Mouse (Mus musculus): ENCODE data around the gene Galntl6.

Gene Galntl6

DNA sequence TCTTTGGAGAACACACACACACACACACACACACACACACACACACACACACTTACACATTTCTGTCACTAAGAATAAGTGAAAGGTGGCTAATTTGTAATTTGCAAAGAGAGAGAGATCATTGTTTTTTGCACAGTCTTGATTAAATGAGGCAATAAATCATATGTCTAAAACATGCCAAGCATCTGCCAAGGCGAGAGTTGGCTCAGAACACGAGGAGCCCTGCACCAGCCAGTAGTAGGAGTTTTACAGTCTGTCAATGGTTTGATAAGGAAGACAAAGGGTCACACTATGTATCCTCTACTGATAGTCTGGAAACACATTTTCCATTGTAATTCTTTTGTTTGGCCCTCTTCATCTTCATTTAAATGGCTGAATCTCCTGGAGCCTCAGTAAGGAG lies 938.3 kb downstream of the Galntl6 start:
- in situ Hi-C loops (cut with MboI; ENCODE audit: low sequenced_read_pairs): no loop called here

DNA sequence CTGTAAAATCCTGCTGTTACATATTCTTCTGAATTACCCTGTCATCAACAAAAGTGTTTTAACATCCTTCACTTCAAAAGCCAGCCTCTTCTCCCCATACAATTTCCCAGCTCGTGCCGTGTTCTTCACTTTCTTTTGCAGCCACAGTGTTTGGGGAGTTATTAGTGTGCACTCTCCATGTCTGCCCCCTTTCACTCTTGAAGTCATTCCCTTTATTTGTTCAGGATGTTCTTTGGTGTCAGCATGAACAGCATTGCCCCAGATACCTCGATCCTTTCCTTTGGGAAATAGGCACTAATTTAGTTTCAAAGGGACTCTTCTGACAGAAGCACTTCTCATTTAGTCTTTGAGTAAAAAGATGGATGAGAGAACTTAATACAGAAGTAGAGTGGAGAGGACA lies 939.6 kb downstream of the Galntl6 start:
- in situ Hi-C loops (cut with MboI; ENCODE audit: low sequenced_read_pairs): no loop called here

- in situ Hi-C loops (cut with MboI; ENCODE audit: low sequenced_read_pairs): no loop called here
These were observed 945.8 kb downstream of the Galntl6 start for GRCm38 (mm10) chr8:57966676-57967075.

GRCm38 (mm10) chr8:57965508-57965907 lies 946.9 kb downstream of the Galntl6 start:
- in situ Hi-C loops (cut with MboI; ENCODE audit: low sequenced_read_pairs): no loop called here

- in situ Hi-C loops (cut with MboI; ENCODE audit: low sequenced_read_pairs): no loop called here
These were observed 949.9 kb downstream of the Galntl6 start for GRCm38 (mm10) chr8:57962286-57963110.

GRCm38 (mm10) chr8:57959136-57959535 lies 953.3 kb downstream of the Galntl6 start:
- in situ Hi-C loops (cut with MboI; ENCODE audit: low sequenced_read_pairs): no loop called here

DNA sequence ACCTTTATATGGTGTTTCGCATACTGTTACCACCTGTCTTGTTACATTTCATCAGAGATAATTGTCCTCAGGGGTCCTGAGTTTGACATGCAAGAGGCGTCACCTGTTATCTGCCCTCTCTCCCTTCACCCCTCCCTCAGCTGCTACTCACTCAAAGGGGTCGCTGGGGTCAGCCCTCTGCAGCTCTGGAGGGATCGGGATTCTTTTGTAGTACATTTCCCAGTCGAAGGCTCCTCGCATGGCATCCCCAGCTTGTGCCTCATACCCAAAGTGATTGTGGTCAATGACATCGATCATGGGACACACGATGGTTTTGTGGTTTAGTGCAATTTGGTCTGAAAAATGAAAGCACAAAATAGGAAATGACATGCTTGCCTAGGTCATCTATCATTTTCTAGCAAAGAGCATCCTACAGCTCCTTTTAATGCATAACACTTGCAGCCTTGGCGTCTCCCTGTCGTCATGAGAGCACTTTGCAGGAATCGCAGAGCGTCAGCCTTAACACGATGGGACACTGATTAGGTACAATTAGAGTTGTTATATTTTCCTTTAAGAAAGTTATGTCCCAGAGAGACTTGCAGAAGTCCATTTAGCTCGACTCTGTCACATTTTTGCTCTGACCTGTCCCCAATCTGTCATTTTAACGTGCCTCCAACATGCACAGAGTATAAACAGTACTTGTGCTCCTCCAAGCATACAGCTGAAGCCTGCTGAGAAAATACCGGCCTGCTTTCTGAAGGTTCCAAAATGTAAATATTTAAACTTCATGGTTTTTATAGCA lies 954.1 kb downstream of the Galntl6 start:
- in situ Hi-C loops (cut with MboI; ENCODE audit: low sequenced_read_pairs): no loop called here

- in situ Hi-C loops (cut with MboI; ENCODE audit: low sequenced_read_pairs): no loop called here
These were observed 956.9 kb downstream of the Galntl6 start for GRCm38 (mm10) chr8:57955501-57955900.

DNA sequence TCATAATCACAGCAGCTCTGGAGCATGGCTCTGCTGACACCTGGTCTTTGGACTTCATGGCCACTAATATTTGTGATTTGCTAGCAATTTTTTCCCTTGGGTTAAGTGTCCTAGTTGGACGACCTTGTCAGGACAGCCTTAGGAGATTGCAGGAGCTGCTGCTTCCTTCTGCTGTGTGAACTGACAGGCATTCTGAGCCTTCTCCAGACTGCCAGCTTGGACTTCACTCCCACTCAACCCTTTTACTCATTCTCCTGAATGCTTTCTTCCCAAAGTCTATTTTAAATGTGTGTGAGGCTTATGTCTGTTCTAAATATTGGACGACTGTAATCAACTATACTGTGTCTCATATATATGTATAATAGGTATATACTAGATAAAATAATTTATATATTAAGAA lies 971.3 kb downstream of the Galntl6 start:
- in situ Hi-C loops (cut with MboI; ENCODE audit: low sequenced_read_pairs): no loop called here

DNA sequence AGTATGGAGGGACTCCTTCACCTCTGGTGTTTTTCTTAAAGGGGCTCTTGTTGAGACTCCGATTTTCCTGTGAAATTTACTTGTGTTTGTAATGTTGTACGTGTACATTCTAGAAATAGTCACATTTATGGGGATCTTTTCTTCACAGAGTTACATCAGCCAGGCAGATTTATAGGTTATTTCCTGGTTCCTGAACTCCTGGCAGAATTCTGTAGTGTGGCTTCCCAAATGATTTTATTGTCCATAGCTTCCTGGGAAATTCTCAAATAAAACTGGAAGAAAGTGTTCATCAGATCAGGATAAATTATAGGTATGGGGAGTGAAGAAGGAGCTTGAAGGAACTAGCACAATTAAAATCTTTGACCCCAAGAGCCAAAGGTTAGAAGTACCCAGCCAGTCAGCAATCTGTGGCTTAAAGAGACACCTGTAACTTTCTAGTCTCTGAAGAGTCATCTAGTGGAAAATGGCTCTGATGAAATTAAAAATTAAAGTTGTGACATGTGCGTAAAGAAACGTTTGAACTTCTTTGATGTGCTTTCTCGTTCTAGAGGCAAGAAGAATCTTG lies 972.5 kb downstream of the Galntl6 start:
- in situ Hi-C loops (cut with MboI; ENCODE audit: low sequenced_read_pairs): no loop called here

DNA sequence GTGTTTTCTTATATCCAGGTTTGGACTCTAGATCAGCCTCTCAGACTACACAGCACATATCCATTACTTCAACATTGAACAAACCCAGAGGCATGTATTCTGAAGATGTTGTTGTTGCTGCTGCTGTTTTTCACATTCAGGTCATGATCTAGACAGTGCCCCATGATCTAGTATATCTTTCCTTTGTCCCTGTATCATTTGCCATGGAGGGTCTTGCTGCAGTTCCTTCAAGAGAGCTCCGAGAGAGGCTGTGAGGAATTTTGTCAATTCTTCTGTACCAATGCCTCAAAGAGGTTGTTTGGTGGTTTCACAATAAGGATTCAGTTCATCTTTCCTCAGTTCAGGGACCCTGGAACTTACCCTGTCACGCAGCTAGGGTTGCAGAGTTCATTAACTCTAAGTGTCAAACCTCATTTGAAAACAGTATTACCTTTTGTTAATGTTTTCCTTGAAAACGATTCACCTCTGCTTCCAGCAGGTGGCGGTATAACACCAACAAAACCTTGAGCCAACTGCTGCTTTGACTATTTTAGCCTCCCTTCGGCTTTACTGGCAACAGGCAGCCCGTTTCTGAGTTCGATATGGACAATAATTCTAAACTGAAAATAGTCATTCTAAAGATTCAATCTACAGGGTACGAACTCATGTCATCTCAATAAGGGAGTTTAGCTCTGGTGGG lies 973.1 kb downstream of the Galntl6 start:
- in situ Hi-C loops (cut with MboI; ENCODE audit: low sequenced_read_pairs): no loop called here

DNA sequence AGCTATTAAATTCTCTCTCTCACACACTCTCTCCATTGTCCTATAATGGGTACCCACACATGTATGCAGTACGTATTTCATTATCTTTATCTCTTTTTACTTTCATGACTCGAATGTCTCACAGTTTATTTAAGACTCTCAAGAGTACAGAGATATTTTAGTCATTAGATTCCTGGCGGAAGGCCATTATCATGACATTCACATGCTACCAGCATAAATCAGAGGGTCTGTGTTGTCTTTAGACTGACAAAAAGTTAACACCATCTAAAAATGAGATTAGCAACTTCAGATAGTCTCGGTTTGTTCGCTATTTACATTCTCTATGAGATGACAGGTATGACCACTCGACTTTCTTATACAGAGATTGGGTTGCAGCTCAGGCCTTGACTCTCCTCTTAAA lies 985.4 kb downstream of the Galntl6 start:
- in situ Hi-C loops (cut with MboI; ENCODE audit: low sequenced_read_pairs): no loop called here

DNA sequence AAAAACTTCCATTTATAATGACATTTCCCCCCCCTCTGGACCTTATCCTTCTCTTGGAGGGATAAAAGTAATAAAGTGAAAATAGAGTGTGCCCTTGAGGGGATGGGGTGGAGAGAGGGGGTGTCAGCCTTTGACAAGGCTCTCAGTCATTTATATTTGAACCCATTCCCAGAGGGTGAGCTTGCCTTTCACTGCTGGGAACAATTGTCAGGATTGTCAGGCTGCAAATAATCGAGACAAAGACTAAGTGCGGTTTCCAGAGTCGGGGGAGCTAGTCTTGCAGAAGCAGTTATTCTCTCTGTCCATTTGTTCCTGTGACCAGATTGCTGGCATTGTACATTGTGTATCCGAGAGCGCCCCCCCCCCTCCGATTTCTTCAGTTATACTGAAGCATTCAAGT lies 988.9 kb downstream of the Galntl6 start:
- in situ Hi-C loops (cut with MboI; ENCODE audit: low sequenced_read_pairs): no loop called here

- in situ Hi-C loops (cut with MboI; ENCODE audit: low sequenced_read_pairs): no loop called here
These were observed 989.3 kb downstream of the Galntl6 start for GRCm38 (mm10) chr8:57923130-57923529.

GRCm38 (mm10) chr8:57922214-57923070 lies 990.0 kb downstream of the Galntl6 start:
- in situ Hi-C loops (cut with MboI; ENCODE audit: low sequenced_read_pairs): no loop called here

DNA sequence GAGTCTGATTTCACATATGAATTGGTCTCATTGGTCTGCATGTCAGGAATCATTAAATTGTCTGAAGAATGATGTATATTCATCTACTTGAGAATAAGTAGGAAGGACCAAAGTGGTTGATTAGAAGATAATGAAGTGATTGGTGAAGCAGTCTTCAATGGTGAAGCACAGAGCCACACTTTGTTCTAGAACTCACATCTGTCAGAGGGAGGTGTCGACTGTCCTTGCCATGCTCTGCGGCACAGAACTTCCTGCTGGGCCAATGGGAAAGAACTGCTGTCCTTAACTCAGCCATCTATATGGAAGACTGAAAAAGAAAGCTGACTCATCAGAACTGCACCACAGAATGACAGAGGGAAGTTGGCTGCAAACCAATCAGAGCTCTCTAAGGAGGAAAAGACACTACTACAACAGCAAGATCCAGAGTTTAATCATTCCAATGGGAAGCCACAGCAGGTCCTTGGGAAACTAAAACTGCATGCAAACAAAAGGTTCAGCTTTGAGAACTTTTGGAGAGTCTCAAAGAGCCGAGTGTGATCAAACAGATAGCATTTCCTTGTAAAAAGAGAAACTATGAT lies 992.0 kb downstream of the Galntl6 start:
- in situ Hi-C loops (cut with MboI; ENCODE audit: low sequenced_read_pairs): no loop called here

DNA sequence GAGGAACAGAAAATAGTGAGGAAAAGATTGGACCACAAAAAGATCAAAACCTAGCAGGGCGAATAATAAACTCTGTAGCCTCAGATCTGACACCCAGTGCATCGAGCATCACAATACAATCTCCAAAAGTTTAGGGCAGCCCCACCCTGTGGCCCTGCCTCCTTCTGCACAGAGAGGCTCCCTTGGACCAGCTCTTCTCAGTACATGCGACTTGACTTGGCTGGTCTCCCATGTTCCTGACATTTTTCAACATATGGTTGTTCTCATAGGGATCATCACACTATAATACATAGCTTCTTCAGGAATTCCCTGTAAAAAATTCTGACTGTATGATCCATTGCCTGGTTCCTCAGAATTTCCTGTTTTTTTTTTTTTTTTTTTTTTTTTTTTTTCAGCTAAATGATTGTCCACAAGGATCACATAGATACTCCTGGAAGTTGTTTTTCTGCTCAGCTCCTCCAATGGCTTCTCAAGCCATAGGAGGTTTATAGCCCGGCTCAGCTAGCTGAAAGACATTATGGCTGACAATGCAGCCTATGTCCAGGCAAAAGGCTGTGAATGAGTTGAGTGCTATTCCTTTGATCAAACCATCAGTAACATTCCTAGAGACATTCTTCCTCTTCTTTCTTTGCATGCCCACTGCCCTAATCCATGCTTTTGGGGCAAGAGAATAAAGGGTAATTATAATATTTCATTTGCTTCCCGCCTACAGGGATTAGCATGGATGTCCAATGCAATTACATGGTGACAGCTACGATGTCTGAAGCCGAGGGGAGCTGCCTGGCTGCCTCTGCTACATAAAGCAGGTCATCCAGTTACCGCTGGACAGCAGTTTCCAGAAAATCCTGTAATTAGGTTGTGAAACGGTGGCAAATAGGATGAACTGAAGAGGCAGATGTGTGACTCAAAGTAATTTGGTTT lies 993.5 kb downstream of the Galntl6 start:
- in situ Hi-C loops (cut with MboI; ENCODE audit: low sequenced_read_pairs): no loop called here

DNA sequence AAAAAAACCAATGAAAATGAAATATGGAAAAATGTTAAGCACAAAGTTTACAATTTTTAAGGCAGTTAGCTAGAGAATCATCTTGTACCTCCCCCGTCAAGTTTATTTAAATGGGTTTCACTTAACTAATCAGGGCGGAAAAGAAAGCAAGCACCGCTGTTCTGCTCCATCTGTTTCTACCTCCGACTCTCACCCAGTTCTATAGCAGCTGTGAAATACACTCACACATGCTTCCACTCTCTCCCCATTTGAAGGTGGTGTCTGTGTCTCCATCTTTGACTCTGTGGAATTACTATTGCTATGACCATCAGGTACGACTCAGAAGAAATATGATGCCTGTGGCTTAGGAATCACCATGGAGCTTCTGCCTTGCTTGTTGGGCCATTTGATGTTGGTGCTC lies 1019.1 kb downstream of the Galntl6 start:
- in situ Hi-C loops (cut with MboI; ENCODE audit: low sequenced_read_pairs): no loop called here

DNA sequence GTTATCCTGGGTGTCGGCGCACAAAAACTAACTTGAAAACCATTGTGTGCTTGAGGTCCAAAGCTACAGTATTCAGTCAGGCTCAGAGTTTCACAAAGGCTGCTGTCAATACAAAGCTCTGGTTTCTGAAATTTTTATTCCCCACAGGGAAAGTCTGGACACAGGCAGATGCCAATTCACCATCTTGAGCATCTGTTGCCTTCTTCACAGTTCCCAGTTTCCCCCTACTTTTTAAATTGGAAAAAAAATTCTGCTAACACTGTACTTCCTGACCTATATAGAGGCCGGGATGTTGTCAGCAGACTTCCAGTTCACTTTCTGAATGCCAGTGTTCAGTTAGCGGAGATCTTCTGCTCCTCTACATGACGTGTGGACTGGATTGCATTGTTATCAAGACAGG lies 1020.3 kb downstream of the Galntl6 start:
- in situ Hi-C loops (cut with MboI; ENCODE audit: low sequenced_read_pairs): no loop called here
